Mouse (Mus musculus) CH12.LX (cell line): ENCODE measurements around the gene Ehf.

Source experiments
- CTCF ChIP-seq, 2 experiments: IDR thresholded peaks in 1 of 2; conservative IDR thresholded peaks in 1 of 2; 2 replicates each; pipeline ENCODE4 v1.5.1; 2011 to 2012; ENCODE audit warnings: low read depth in 2 of 2, low read length in 2 of 2, improper control_type of control experiment in 1 of 2, inconsistent platforms in 1 of 2, mild to moderate bottlenecking in 1 of 2, moderate library complexity in 1 of 2
- EP300 ChIP-seq: IDR thresholded peaks from 2 replicates; pipeline ENCODE4 v1.6.1; 2011; ENCODE audit warnings: low read length, improper control_type of control experiment
- NRF1 ChIP-seq: IDR thresholded peaks from 2 replicates; pipeline ENCODE4 v1.6.1; 2014; ENCODE audit warnings: low read depth, mild to moderate bottlenecking, inconsistent platforms, low read length, improper control_type of control experiment, moderate library complexity
- POLR2A ChIP-seq: IDR thresholded peaks from 2 replicates; pipeline ENCODE4 v1.6.1; 2011; ENCODE audit warnings: low read depth, mild to moderate bottlenecking, improper control_type of control experiment, low read length
- RCOR1 ChIP-seq: conservative IDR thresholded peaks from 2 replicates; pipeline ENCODE4 v1.6.1; 2012; ENCODE audit warnings: low read depth, mild to moderate bottlenecking, inconsistent platforms, low read length, improper control_type of control experiment
- SIN3A ChIP-seq: IDR thresholded peaks from 2 replicates; pipeline ENCODE4 v1.6.1; 2012; ENCODE audit warnings: low read length, improper control_type of control experiment, inconsistent platforms
- ZKSCAN1 ChIP-seq: IDR thresholded peaks from 2 replicates; pipeline ENCODE4 v1.6.1; 2012; ENCODE audit warnings: low read depth, inconsistent platforms, low read length, improper control_type of control experiment, borderline replicate concordance

DNA sequence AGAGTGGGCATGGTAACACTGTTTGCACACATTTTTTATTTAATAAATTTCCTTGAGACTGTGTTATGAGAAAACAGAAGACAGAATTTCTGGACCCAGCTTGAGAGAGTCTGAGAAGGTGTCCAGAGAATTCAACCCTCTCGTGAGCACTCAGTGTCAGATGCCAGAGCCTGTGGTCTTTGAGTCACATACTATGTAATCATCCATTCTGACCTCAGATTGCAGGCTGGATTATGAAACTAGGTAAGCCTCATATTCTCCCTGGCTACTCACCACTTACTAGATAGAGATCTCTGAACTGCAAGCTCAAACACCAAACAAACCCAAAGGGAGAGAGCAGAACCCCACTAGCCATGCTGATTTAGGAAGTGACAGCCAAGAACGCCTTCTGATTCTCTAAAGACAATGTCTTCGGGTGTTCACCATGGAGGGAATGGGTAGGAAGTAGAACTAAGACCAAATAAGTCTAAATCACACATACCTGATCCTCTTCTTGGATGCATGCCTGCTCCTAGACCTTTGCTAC lies 28.7 kb upstream of the Ehf start:
- no peak for TF ChIP-seq SIN3A
- TF ChIP-seq POLR2A = no peak
- no peak for TF ChIP-seq CTCF (conservative IDR thresholded peaks at IDR 0.05 in 1 of 2, IDR thresholded peaks at IDR 0.05 in 1 of 2; ENCODE audit: low read depth in 2 of 2, low read length in 2 of 2)
- TF ChIP-seq EP300 = no peak
- no peak for TF ChIP-seq RCOR1
- no peak for TF ChIP-seq NRF1
- no peak for TF ChIP-seq ZKSCAN1
